Mouse (Mus musculus) MEL-GATA-1-ER (cell line): Measurements from ENCODE around the gene Gm10718.
"Not testable (repeated sequence)": the region's sequence is repeated elsewhere in the genome, so short reads cannot be mapped to it uniquely, and the experiment has no call there.

Experiments used
- DNase-seq: peaks from one replicate; pipeline ENCODE4 v3.0.0-alpha.2; 2012; ENCODE audit warnings: low read depth; ENCODE audit errors: extremely low read depth

Gm10718 gene

DNA sequence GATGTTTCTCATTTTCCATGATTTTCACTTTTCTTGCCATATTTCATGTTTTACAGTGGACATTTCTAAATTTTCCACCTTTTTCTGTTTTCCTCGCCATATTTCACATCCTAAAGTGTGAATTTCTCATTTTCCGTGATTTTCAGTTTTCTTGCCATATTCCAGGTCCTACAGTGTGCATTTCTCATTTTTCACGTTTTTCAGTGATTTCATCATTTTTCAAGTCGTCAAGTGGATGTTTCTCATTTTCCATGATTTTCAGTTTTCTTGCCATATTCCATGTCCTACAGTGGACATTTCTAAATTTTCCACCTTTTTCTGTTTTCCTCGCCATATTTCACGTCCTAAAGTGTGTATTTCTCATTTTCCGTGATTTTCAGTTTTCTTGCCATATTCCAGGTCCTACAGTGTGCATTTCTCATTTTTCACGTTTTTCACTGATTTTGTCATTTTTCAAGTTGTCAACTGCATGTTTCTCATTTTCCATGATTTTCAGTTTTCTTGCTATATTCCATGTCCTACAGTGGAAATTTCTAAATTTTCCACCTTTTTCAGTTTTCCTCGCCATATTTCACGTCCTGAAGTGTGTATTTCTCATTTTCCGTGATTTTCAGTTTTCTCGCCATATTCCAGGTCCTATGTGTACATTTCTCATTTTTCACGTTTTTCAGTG lies at the start of gene Gm10718:
Gm10718 (plus strand) TSS at position 236 of the 673 bp plus-strand sequence.
- DNase-seq: not testable (repeated sequence)

DNA sequence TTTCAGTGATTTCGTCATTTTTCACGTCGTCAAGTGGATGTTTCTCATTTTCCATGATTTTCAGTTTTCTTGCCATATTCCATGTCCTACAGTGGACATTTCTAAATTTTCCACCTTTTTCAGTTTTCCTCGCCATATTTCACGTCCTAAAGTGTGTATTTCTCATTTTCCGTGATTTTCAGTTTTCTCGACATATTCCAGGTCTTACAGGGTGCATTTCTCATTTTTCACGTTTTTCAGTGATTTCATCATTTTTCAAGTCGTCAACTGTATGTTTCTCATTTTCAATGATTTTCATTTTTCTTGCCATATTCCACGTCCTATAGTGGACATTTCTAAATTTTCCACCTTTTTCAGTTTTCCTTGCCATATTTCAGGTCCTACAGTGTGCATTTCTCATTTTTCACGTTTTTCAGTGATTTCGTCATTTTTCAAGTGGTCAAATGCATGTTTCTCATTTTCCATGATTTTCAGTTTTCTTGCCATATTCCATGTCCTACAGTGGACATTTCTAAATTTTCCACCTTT lies 22.8 kb upstream of the Gm10718 start, which contains the start of gene Gm10722:
Gm10722 (plus strand) TSS at position 478 of the 528 bp plus-strand sequence.
- DNase-seq: peak; percentile 32

DNA sequence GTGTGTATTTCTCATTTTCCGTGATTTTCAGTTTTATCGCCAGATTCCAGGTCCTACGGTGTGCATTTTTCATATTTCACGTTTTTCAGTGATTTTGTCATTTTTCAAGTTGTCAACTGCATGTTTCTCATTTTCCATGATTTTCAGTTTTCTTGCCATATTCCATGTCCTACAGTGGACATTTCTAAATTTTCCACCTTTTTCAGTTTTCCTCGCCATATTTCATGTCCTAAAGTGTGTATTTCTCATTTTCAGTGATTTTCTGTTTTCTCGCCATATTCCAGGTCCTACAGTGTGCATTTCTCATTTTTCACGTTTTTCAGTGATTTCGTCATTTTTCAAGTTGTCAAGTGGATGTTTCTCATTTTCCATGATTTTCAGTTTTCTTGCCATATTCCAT lies 22.3 kb upstream of the Gm10718 start:
- DNase-seq: not testable (repeated sequence)

DNA sequence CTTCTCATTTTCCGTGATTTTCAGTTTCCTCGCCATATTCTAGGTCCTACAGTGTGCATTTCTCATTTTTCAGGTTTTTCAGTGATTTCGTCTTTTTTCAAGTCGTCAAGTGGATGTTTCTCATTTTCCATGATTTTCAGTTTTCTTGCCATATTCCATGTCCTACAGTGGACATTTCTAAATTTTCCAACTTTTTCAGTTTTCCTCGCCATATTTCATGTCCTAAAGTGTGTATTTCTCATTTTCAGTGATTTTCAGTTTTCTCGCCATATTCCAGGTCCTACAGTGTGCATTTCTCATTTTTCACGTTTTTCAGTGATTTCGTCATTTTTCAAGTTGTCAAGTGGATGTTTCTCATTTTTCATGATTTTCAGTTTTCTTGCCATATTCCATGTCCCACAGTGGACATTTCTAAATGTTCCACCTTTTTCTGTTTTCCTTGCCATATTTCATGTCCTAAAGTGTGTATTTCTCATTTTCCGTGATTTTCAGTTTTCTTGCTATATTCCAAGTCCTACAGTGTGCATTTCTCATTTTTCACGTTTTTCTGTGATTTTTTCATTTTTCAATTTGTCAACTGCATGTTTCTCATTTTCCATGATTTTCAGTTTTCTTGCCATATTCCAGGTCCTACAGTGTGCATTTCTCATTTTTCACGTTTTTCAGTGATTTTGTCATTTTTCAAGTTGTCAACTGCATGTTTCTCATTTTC lies 21.2 kb upstream of the Gm10718 start:
- peak; percentile 25 for DNase-seq

DNA sequence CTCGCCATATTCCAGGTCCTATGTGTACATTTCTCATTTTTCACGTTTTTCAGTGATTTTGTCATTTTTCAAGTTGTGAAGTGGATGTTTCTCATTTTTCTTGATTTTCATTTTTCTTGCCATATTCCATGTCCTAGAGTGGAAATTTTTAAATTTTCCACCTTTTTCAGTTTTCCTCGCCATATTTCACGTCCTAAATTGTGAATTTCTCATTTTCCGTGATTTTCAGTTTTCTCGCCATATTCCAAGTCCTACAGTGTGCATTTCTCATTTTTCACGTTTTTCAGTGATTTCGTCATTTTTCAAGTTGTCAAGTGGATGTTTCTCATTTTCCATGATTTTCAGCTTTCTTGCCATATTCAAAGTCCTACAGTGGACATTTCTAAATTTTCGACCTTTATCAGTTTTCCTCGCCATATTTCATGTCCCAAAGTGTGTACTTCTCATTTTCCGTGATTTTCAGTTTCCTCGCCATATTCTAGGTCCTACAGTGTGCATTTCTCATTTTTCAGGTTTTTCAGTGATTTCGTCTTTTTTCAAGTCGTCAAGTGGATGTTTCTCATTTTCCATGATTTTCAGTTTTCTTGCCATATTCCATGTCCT lies 20.5 kb upstream of the Gm10718 start, which contains the start of gene Gm11168:
Gm11168 (plus strand) TSS at position 553 of the 603 bp plus-strand sequence.
- DNase-seq: not testable (repeated sequence)

DNA sequence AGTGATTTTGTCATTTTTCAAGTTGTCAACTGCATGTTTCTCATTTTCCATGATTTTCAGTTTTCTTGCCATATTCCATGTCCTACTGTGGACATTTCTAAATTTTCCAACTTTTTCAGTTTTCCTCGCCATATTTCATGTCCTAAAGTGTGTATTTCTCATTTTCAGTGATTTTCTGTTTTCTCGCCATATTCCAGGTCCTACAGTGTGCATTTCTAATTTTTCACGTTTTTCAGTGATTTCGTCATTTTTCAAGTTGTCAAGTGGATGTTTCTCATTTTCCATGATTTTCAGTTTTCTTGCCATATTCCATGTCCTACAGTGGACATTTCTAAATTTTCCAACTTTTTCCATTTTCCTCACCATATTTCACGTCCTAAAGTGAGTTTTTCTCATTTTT lies 17.2 kb upstream of the Gm10718 start:
- not testable (repeated sequence) for DNase-seq

DNA sequence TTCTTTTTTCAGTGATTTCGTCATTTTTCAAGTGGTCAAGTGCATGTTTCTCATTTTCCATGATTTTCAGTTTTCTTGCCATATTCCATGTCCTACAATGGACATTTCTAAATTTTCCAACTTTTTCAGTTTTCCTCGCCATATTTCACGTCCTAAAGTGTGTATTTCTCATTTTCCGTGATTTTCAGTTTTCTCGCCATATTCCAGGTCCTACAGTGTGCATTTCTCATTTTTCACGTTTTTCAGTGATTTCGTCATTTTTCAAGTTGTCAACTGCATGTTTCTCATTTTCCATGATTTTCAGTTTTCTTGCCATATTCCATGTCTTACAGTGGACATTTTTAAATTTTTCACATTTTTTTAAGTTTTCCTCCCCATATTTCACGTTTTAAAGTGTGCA lies 16.7 kb upstream of the Gm10718 start:
- not testable (repeated sequence) for DNase-seq

DNA sequence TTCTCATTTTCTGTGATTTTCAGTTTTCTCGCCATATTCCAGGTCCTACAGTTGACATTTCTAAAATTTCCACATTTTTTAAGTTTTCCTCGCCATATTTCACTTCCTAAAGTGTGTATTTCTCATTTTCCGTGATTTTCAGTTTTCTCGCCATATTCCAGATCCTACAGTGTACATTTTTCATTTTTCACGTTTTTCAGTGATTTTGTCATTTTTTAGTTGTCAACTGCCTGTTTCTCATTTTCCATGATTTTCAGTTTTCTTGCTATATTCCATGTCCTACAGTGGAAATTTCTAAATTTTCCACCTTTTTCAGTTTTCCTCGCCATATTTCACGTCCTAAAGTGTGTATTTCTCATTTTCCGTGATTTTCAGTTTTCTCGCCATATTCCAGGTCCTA lies 16.1 kb upstream of the Gm10718 start:
- peak; percentile 9 for DNase-seq

DNA sequence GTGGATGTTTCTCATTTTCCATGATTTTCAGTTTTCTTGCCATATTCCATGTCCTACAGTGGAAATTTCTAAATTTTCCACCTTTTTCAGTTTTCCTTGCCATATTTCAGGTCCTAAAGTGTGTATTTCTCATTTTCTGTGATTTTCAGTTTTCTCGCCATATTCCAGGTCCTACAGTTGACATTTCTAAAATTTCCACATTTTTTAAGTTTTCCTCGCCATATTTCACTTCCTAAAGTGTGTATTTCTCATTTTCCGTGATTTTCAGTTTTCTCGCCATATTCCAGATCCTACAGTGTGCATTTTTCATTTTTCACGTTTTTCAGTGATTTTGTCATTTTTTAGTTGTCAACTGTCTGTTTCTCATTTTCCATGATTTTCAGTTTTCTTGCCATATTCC lies 14.0 kb upstream of the Gm10718 start:
- not testable (repeated sequence) for DNase-seq

DNA sequence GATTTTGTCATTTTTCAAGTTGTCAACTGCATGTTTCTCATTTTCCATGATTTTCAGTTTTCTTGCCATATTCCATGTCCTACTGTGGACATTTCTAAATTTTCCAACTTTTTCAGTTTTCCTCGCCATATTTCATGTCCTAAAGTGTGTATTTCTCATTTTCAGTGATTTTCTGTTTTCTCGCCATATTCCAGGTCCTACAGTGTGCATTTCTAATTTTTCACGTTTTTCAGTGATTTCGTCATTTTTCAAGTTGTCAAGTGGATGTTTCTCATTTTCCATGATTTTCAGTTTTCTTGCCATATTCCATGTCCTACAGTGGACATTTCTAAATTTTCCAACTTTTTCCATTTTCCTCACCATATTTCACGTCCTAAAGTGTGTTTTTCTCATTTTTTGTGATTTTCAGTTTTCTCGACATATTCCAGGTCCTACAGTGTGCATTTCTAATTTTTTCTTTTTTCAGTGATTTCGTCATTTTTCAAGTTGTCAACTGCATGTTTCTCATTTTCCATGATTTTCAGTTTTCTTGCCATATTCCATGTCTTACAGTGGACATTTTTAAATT lies 11.2 kb upstream of the Gm10718 start:
- not testable (repeated sequence) for DNase-seq

DNA sequence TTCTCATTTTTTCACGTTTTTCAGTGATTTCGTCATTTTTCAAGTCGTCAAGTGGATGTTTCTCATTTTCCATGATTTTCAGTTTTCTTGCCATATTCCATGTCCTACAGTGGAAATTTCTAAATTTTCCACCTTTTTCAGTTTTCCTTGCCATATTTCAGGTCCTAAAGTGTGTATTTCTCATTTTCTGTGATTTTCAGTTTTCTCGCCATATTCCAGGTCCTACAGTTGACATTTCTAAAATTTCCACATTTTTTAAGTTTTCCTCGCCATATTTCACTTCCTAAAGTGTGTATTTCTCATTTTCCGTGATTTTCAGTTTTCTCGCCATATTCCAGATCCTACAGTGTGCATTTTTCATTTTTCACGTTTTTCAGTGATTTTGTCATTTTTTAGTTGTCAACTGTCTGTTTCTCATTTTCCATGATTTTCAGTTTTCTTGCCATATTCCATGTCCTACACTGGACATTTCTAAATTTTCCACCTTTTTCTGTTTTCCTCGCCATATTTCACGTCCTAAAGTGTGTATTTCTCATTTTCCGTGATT lies 10.5 kb upstream of the Gm10718 start, which contains the start of gene Gm10721:
Gm10721 (plus strand) TSS at position 408 of the 547 bp plus-strand sequence.
- not testable (repeated sequence) for DNase-seq

DNA sequence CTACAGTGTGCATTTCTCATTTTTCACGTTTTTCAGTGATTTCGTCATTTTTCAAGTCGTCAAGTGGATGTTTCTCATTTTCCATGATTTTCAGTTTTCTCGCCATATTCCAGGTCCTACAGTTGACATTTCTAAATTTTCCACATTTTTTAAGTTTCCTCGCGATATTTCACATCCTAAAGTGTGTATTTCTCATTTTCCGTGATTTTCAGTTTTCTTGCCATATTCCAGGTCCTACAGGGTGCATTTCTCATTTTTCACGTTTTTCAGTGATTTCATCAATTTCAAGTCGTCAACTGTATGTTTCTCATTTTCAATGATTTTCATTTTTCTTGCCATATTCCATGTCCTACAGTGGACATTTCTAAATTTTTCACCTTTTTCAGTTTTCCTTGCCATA lies 8.0 kb upstream of the Gm10718 start, which contains the start of gene Gm10720:
Gm10720 (plus strand) TSS at position 301 of the 400 bp plus-strand sequence.
- not testable (repeated sequence) for DNase-seq

DNA sequence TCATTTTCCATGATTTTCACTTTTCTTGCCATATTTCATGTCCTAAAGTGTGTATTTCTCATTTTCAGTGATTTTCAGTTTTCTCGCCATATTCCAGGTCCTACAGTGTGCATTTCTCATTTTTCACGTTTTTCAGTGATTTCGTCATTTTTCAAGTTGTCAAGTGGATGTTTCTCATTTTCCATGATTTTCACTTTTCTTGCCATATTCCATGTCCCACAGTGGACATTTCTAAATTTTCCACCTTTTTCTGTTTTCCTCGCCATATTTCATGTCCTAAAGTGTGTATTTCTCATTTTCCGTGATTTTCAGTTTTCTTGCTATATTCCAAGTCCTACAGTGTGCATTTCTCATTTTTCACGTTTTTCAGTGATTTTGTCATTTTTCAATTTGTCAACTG lies 7.5 kb upstream of the Gm10718 start:
- not testable (repeated sequence) for DNase-seq

DNA sequence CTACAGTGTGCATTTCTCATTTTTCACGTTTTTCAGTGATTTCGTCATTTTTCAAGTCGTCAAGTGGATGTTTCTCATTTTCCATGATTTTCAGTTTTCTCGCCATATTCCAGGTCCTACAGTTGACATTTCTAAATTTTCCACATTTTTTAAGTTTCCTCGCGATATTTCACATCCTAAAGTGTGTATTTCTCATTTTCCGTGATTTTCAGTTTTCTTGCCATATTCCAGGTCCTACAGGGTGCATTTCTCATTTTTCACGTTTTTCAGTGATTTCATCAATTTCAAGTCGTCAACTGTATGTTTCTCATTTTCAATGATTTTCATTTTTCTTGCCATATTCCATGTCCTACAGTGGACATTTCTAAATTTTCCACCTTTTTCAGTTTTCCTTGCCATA lies 6.2 kb upstream of the Gm10718 start, which contains the start of gene Gm10719:
Gm10719 (plus strand) TSS at position 301 of the 400 bp plus-strand sequence.
- DNase-seq: not testable (repeated sequence)

DNA sequence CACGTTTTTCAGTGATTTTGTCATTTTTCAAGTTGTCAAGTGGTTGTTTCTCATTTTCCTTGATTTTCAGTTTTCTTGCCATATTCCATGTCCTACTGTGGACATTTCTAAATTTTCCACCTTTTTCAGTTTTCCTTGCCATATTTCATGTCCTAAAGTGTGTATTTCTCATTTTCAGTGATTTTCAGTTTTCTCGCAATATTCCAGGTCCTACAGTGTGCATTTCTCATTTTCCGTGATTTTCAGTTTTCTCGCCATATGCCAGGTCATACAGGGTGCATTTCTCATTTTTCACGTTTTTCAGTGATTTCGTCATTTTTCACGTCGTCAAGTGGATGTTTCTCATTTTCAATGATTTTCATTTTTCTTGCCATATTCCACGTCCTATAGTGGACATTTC lies 4.4 kb upstream of the Gm10718 start:
- DNase-seq: not testable (repeated sequence)

DNA sequence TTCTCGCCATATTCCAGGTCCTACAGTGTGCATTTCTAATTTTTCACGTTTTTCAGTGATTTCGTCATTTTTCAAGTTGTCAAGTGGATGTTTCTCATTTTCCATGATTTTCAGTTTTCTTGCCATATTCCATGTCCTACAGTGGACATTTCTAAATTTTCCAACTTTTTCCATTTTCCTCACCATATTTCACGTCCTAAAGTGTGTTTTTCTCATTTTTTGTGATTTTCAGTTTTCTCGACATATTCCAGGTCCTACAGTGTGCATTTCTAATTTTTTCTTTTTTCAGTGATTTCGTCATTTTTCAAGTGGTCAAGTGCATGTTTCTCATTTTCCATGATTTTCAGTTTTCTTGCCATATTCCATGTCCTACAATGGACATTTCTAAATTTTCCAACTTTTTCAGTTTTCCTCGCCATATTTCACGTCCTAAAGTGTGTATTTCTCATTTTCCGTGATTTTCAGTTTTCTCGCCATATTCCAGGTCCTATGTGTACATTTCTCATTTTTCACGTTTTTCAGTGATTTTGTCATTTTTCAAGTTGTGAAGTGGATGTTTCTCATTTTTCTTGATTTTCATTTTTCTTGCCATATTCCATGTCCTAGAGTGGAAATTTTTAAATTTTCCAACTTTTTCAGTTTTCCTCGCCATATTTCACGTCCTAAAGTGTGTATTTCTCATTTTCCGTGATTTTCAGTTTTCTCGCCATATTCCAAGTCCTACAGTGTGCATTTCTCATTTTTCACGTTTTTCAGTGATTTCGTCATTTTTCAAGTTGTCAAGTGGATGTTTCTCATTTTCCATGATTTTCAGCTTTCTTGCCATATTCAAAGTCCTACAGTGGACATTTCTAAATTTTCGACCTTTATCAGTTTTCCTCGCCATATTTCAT lies 3.3 kb upstream of the Gm10718 start:
- DNase-seq: not testable (repeated sequence)

DNA sequence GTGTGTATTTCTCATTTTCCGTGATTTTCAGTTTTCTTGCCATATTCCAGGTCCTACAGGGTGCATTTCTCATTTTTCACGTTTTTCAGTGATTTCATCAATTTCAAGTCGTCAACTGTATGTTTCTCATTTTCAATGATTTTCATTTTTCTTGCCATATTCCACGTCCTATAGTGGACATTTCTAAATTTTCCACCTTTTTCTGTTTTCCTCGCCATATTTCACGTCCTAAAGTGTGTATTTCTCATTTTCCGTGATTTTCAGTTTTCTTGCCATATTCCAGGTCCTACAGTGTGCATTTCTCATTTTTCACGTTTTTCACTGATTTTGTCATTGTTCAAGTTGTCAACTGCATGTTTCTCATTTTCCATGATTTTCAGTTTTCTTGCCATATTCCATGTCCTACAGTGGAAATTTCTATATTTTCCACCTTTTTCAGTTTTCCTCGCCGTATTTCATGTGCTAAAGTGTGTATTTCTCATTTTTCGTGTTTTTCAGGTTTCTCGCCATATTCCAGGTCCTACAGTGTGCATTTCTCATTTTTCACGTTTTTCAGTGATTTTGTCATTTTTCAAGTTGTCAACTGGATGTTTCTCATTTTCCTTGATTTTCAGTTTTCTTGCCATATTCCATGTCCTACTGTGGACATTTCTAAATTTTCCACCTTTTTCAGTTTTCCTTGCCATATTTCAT lies 885 bp upstream of the Gm10718 start:
- peak; percentile 14 for DNase-seq

DNA sequence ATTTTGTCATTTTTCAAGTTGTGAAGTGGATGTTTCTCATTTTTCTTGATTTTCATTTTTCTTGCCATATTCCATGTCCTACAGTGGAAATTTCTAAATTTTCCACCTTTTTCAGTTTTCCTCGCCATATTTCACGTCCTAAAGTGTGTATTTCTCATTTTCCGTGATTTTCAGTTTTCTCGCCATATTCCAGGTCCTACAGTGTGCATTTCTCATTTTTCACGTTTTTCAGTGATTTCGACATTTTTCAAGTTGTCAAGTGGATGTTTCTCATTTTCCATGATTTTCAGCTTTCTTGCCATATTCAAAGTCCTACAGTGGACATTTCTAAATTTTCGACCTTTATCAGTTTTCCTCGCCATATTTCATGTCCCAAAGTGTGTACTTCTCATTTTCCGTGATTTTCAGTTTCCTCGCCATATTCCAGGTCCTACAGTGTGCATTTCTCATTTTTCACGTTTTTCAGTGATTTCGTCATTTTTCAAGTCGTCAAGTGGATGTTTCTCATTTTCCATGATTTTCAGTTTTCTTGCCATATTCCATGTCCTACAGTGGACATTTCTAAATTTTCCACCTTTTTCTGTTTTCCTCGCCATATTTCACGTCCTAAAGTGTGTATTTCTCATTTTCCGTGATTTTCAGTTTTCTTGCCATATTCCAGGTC lies 770 bp downstream of the Gm10718 start:
- not testable (repeated sequence) for DNase-seq
